Mouse (Mus musculus): ENCODE results near the gene Nptn.

DNA sequence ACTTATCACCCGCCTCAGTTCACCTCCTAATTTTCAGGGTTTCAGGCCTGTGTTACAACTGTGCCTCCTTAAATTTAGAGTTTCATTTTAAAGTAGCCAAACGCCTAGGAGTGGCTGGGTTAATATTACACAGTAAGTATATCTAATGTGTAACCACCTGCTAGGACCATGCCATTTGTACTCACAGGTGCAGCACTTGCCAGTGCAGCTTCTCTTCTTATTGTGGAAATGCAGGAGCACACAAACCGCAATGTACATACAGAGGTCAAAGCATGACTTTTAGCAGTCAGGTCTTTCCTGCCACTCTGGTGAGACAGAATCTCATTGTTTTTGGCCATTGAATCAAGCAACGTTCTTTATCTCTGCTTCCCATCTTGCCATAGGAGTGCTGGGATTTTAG lies 72.5 kb downstream of the Nptn start:
- TF ChIP-seq CTCF (IDR thresholded peaks at IDR 0.05; ENCODE audit: extremely low read depth, insufficient read depth, low read length) (no peak), POLR2A (IDR thresholded peaks at IDR 0.05; ENCODE audit: extremely low read depth, insufficient read depth, low read length) (no peak)
